ENCODE assay signal across 11 mouse cellular contexts in genomic region chr2:158273646-158274045, GRCm38 (mm10). TPM values are rescaled to one million over a fixed set of nuclear protein-coding genes. Genes with fewer than 3 reads are reported as not detected.
DNase-seq lines count a peak whose midpoint lies in the region; ATAC-seq lines count a peak whose summit lies in the region.
"Had no signal": no experiment of that assay in that cellular context is flagged by ENCODE, and none has a peak within 500 bp of the region (broad histone marks: within the 10 kb centered on the region; RNA-seq: fewer than 3 reads in every experiment).

No protein-coding gene starts in this region.

- no peak overlapping the region for H3K9ac ChIP-seq in midbrain, embryonic 15.5 days

- peak overlapping the region; percentile 32; the same call in 1 of the 2 replicates for H3K27ac ChIP-seq in midbrain, embryonic 15.5 days

- DNase-seq in cerebellum, postnatal 10 days, result peak; percentile 55 to 58
- DNase-seq in cerebellum, postnatal 36 days, result no peak
- DNase-seq in CD4-positive helper T cell, adult 2 months (ENCODE audit: low read depth, low spot score), result peak; percentile 34
- DNase-seq in kidney, adult 8-10 months, result peak; percentile 16 to 27
- DNase-seq in spleen, adult 18-20 months, result no peak
- DNase-seq in frontal cortex, postnatal 36 days (ENCODE audit: low spot score in 2 of 2), result no peak
- no peak for DNase-seq in left cerebral cortex, postnatal 4 days

- H3K4me2 ChIP-seq in midbrain, embryonic 15.5 days, result no peak overlapping the region

- H3K4me1 ChIP-seq in midbrain, embryonic 15.5 days, result no peaks in the 10 kb centered on the region
- H3K4me1 ChIP-seq: megakaryocyte, embryonic 14.5 days had no signal

- 23% methylated on average over 2 of the region's 2 CpGs for WGBS in midbrain, embryonic 15.5 days

- intact Hi-C loops in left cerebral cortex, postnatal 4 days (cut with DNase I), result no loop called here

- H3K4me3 ChIP-seq in midbrain, embryonic 15.5 days, result no peak overlapping the region
- H3K4me3 ChIP-seq: megakaryocyte, embryonic 14.5 days had no signal

- no peaks in the 10 kb centered on the region for H3K9me3 ChIP-seq in midbrain, embryonic 15.5 days
- H3K9me3 ChIP-seq: megakaryocyte, embryonic 14.5 days had no signal

- no peaks in the 10 kb centered on the region for H3K36me3 ChIP-seq in midbrain, embryonic 15.5 days (replicated peaks)

- no peak for ATAC-seq in midbrain, embryonic 15.5 days (replicated peaks)

- no peaks in the 10 kb centered on the region for H3K27me3 ChIP-seq in midbrain, embryonic 15.5 days (replicated peaks)

RNA-seq across cellular contexts. Expression of gene Bpi, which starts 15.8 kb away (rescaled TPM):
- not detected in 2 replicates for polyA plus RNA-seq in midbrain, embryonic 15.5 days (2015; fragmentation: Nextera tagmentation; extraction: Ambion mirVana)
- not detected for total RNA-seq in left cerebral cortex, postnatal 4 days (2021)
- total RNA-seq: left cerebral cortex, adult 18-20 months had no signal
- polyA plus RNA-seq: heart, embryonic 16.5 days had no signal

RNA-seq across cellular contexts. Expression of gene Lbp, which starts 32.6 kb away (rescaled TPM):
- polyA plus RNA-seq in midbrain, embryonic 15.5 days (2015; fragmentation: Nextera tagmentation; extraction: Ambion mirVana), result 4.8 and 4.9 TPM in 2 replicates
- total RNA-seq in left cerebral cortex, postnatal 4 days (2021), result 1 to 10 TPM; 1.4 to 2.0 TPM

RNA-seq across cellular contexts. Expression of gene D630003M21Rik, which starts 44.6 kb away (rescaled TPM):
- 1.6 TPM in 2 replicates for polyA plus RNA-seq in midbrain, embryonic 15.5 days (2015; fragmentation: Nextera tagmentation; extraction: Ambion mirVana)
- 1 to 10 TPM; 3.1 TPM for total RNA-seq in left cerebral cortex, postnatal 4 days (2021)

Comparison
In these comparisons a context has a peak if more than half of its experiments do, and no peak if none do; other contexts are left out.
1. DNase-seq: peak in cerebellum, postnatal 10 days (2 of 2), CD4-positive helper T cell, adult 2 months (single experiment) and kidney, adult 8-10 months (2 of 2); none in cerebellum, postnatal 36 days (0 of 2), spleen, adult 18-20 months (0 of 2), frontal cortex, postnatal 36 days (0 of 2) and left cerebral cortex, postnatal 4 days (single experiment).